Mouse (Mus musculus) heart, adult 2 months (tissue): ENCODE data around the gene Usp30.

Experiments used
- CTCF ChIP-seq: fragments of 200-600 bp; IDR thresholded peaks from 2 replicates; pipeline ENCODE4 v1.8.1; 2022; ENCODE audit warnings: antibody characterized with exemption, mild to moderate bottlenecking, moderate library complexity
- EP300 ChIP-seq: fragments of 200-500 bp; IDR thresholded peaks from 2 replicates; pipeline ENCODE4 v1.6.1; 2011; ENCODE audit warnings: low read depth, low read length, control low read depth; ENCODE audit not compliant: insufficient read depth

GRCm38 (mm10) chr5:114063958-114064357 is 1.3 kb upstream of the Usp30 start:
- TF ChIP-seq EP300 (no peak), CTCF (no peak)
